Mouse (Mus musculus) cerebellum, adult 11-12 months (tissue): ENCODE measurements around the gene Agap3.
A peak's percentile ranks its signal among the peaks of the same experiment; 100 is the strongest.

Experiments used
- DNase-seq: peaks from one replicate; pipeline ENCODE4 v3.0.0; 2022

Gene Agap3

GRCm38 (mm10) chr5:24433993-24434392, 18.0 kb upstream of the Agap3 start:
- no peak for DNase-seq

GRCm38 (mm10) chr5:24441187-24441586, 10.8 kb upstream of the Agap3 start:
- DNase-seq: no peak

- DNase-seq: no peak
Observed at GRCm38 (mm10) chr5:24442029-24442428, 9.9 kb upstream of the Agap3 start.

DNA sequence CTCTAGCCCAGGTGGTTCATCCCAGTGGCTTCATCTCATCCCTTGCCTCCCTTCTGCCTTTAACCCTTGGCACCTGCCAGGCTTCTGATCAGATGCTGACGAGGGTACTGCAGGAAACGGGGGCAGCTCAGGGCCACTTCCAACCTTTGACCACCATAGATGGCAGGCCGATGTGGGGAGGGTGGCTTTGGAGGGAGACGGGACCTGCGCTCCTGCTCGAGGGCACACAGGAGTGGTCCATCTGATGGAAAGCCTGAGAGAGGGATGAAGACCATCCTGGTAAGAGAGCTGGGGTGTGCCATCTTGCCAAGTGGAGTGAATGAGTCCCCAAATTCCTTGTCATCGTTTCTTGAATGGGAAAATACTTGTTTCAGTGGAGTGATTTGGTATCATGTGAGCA, 8.8 kb upstream of the Agap3 start:
- peak; percentile 48 for DNase-seq

DNA sequence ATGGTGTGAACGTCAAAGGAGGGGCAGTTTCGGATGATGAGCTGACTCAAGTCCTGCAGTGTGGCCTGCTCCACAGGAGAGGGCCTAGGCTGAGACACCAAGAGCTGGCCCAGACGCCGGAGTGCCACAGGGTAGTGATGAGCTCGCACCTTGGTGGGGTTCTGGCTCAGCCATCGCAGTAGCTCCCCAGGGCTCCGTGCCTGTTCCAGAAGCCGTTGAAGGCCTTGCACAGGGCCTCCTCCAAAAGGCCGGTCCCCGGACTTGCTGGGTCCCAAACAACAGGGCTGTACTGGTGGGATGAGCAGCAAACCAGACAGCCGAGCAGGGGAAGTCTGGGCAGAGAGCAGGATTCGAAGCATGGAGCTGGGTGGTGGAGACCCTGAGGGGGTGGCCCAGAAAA, 8.1 kb upstream of the Agap3 start:
- peak; percentile 65 for DNase-seq

GRCm38 (mm10) chr5:24444746-24445427, 7.1 kb upstream of the Agap3 start, which contains the start of gene Fastk:
Gene Fastk, minus strand, starts transcription at chr5:24445287.
- peak; percentile 95 for DNase-seq

DNA sequence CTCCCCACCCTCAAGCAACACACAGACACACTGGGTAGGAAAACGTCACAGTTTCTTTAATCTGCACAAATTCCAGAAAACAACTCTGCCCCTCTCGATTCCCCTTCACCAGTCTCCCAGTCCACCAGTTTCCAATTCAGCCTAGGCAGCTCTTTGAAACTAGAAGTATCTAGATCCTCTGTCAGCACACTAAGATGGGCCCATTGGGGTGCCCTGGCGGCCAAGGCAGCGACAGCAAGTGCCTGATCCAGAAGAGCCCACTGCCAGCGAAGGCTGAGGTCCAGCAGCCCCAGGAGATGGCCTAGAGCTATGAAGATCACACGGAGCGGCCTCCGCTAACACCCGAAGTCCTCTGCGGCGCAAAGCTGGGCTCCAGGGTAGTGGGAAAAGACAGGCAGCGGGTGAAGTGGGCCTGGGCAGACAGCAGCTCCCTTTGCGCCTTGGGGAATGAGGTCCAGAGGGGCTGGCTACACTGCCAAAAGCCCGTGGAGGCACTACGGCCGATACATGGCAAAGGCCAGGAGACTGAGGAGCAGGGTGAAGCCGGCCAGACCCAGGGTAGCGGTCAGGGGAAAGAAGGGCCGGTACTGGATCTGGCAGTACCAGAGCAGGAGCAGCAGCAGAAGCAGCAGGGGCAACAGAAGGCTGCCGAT, 6.4 kb upstream of the Agap3 start:
- peak; percentile 70 for DNase-seq

DNA sequence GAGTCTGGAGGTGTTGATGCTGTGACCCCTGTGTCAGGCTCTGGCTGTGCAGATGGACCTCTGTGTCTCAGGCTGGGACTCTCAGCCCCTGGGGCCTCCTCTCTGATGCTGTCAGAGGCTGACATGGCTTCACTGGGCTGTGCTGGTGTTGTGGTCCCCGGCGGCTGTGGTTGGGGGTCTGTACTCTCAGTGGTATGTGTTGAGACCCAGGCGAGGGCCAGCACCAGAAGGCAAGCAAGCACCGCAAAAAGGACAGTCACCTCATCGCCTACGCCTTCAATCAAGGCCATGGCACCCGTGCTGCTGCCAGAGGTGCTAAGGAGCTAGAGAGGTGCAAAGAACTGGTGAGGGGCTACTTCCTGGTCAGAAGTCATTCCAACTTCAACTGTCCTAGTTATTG, 5.3 kb upstream of the Agap3 start:
- peak; percentile 68 for DNase-seq

- DNase-seq: peak; percentile 88
Observed at GRCm38 (mm10) chr5:24447624-24448298, 4.2 kb upstream of the Agap3 start, which contains the start of gene Tmub1. Gene Tmub1, minus strand, starts transcription at chr5:24447854.

DNA sequence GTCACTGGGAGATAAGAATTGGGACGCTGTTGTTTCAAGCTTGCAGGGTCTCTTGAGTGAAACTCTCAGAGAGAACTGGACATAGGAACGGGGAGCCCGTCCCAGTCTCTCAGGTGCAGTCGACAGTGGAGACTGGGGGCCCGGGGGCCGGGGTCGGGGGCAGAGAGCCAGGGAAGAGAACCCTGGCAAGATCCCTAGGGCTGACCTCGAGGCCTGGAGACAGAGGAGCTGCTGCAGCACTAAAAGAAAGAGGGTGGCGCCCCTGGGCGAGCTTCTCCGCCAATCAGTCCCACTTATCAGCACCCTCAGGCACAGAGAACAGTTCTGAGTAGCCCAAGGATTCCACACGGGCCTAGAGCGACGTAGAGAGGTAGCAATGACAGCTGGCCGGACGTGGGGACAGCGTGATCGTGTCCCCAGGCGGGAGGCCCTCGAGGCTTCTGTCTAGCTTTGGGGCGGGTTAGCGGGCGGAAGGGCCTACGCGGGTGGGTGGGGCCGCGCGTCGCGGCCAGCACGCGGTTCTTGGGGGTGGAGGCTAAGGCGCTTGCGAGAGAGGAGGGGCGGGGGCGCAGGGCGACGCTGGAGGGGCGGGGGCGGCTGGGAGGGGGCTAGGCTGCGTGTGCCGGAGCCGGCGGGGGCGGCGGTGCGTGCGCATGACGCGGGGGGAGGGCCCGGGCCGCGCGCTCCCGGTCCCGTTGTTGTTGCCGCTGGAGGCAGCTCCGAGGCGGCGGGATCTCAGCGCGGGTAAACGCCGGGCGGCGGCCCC, 530 bp upstream of the Agap3 start:
- peak; percentile 89 for DNase-seq

DNA sequence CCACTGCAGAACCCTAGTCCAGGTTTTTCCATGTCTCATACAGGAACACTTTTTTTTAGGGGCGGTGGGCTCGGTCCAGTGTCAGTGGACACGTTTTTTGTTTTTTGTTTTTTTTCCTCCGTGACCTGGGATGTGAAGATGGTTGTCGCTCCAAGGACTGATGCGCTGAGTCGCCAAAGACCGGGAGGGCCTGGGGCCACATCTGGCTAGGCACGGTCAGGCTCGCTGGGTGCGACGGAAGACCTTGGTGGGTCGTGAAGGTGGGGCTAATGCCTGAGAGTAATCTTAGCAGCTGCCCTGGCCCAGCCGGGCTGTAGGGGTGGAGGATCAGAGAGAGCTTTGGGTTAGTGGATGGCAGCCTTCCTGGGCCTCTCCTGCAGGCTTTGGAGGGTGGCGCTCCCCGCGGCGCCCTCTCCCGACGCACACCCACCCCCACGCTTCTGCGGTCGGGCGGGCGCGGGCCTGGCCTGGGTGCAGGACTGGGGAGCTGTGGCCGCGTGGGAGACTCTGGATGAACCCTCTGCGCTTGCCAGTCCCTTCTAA, 785 bp downstream of the Agap3 start:
- DNase-seq: peak; percentile 77

DNA sequence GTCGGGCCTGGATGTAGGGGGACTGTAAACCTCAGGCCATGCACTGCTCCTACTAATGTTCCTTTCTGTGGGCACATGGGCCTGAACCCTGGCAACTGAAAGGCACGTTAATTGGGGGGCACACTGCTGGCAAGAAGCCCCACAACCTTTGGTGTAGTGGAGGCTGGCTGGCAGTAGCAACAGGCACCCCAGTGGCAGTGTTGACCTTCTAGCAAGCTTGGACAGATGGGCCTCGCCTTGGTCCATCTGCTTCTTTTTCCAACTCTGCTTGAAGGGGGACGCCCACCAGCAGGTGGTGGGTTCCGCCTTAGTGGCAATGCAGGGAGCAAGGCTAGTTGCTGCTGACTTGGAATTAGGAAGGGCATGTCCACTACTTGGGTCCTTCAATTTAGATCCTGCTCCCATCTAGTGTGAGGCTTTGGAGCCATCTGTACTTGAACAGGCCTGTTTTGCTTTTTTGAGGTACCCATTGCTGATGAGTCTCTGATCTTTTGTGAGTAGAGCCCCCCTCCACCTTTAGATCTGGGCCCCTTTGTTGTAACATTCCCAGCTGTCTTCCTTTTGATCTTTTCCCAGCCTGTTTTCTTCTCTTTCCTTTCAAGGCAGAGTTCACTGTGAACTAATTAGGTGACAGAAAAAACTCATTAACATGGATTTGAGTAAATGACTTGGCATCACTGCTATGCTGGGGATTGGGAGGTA, 1.5 kb downstream of the Agap3 start:
- DNase-seq: peak; percentile 91

GRCm38 (mm10) chr5:24453985-24454303, 2.0 kb downstream of the Agap3 start:
- DNase-seq: no peak

- DNase-seq: no peak
Observed at GRCm38 (mm10) chr5:24455076-24455475, 3.1 kb downstream of the Agap3 start.

GRCm38 (mm10) chr5:24455613-24456012, 3.6 kb downstream of the Agap3 start:
- no peak for DNase-seq

GRCm38 (mm10) chr5:24466762-24467161, 14.8 kb downstream of the Agap3 start:
- DNase-seq: no peak

- DNase-seq: peak; percentile 78
Observed at GRCm38 (mm10) chr5:24470600-24470999, 18.6 kb downstream of the Agap3 start.

DNA sequence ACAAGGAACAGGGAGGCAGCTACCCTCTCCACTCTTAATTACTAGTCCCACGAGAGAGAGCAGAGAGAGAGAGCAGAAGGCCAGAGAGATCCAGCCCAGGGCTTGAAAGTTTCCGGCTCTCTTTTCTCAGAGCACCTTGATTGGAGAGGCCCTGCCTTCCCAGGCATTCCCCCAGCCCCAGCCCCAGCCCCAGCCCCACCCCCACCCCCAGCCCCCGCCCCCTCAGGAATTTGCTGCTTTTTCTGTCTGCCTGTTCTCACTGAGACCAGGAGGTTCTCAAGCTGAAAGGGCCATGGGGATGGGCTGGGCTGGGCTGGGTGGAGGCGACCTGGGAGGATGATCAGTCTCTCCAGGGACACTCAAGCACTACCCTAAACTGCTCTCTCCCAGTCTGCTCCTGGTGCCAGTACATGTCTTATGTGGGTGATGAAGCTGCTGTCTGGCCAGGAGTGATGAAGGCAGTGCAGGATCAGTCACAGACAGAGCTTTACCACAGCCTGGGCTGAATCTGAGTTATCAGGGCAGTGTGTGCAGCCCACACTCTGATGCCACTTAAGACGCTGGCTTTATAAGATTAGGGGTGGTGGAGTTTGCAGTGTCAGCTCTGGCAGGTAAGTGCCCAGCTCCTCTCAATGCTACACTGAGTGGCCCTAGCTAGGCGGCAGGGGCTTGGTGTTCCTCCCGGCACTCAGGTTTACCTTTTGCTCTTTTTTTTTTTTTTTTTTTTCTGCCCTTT, 21.1 kb downstream of the Agap3 start:
- DNase-seq: no peak

GRCm38 (mm10) chr5:24474025-24474722, 22.2 kb downstream of the Agap3 start:
- peak; percentile 39 for DNase-seq

GRCm38 (mm10) chr5:24474723-24475261, 22.8 kb downstream of the Agap3 start:
- DNase-seq: no peak
